Mouse (Mus musculus): ENCODE measurements around the gene Fancc. TPM values are rescaled to one million over a fixed set of nuclear protein-coding genes. Genes with fewer than 3 reads are reported as not detected.
"Not testable (repeated sequence)": the region's sequence is repeated elsewhere in the genome, so short reads cannot be mapped to it uniquely, and the experiment has no call there.

The Fancc gene
- polyA plus RNA-seq, 1 experiment, result 29.2 TPM

- DNase-seq (ENCODE audit: low spot score), result no peak
Observed at GRCm38 (mm10) chr13:63515542-63515941, 18.5 kb upstream of the Fancc start.

GRCm38 (mm10) chr13:63514931-63515360, 17.9 kb upstream of the Fancc start:
- DNase-seq (ENCODE audit: low spot score), result no peak

- DNase-seq (ENCODE audit: low spot score), result no peak
Observed at GRCm38 (mm10) chr13:63513374-63514098, 16.5 kb upstream of the Fancc start.

- DNase-seq (ENCODE audit: low spot score), result no peak
Observed at GRCm38 (mm10) chr13:63512411-63512810, 15.3 kb upstream of the Fancc start.

DNA sequence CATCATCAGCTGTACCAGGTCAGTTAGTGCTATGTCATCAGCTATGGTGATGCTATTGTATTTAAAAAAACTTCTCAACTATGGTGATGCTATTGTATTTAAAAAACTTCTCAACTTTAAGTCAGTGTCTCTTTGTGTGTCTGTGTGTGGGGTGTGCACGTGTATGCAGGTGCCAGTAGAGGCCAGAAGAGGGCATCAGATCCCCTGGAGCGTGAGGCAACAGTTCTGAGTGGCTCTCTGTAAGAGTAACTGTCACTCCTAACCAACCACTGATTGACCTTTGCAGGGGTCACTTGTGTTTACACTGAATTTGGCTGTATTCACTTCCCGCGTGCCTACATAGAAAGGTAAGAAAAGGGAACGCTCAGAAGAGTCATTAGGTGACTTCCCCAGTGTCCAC, 10.7 kb upstream of the Fancc start:
- DNase-seq (ENCODE audit: low spot score), result no peak

DNA sequence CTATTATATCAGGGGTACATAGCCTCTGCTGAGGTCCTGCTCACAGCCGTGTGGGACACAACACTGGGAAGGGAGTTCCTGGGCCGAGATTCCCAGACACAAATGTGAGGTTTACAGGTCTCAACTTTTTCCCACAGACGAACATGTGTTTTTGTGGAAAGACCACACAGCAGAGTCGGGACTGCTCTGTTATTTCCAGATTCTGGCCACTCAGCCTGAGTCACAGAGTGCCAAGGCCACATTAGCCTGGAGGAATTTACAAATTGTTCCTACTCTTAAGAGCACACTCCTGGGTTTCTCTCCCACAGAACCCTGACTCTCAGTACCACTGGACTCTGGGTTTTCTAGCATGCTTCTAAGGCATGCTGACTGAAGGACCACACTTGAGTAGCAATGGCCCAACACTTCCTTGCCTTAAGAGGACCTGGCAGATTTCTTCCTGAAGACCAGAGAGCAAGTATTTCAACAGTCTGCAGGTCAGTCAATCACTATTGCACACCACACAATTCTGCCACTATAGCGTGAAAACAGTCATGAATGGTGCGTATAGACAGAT, 10.0 kb upstream of the Fancc start:
- no peak for DNase-seq (ENCODE audit: low spot score)

DNA sequence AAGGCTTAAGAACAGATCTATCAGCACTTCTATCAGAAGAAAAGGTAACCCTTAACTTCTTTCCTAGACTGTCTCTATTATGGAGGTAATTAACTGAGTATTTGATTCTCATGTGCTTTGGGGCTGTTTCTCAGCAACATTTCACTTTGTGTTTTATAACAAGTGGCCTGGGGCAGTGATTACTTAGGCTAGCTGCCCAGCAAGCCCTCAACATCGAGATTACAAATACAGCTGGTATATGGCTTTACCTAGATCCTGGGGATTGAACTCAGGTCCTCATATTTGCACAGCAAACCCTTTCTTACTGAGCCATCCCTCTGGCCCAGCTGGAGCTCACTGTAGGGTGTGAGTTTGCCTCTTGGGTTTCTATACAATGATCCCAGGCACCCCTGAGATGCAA, 9.3 kb upstream of the Fancc start:
- no peak for DNase-seq (ENCODE audit: low spot score)

- no peak for DNase-seq (ENCODE audit: low spot score)
Observed at GRCm38 (mm10) chr13:63502391-63502790, 5.3 kb upstream of the Fancc start.

DNA sequence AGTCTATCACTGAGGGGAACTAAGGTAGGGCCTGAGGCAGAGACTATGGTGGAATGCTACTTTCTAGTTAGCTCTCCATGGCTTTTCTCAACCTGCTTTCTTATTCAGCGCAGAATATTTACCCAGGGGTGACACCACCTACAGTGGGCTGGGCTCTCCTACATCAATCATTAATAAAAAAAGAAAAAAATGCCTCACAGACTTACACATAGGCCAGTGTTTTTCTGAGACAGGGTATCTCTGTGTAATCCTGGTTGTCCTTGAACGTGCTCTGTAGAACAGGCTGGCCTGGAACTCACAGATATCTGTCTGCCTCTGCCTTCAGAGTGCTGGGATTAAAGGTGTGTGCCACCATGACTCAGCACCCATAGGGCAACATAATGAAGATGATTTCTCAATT, 2.4 kb upstream of the Fancc start:
- DNase-seq (ENCODE audit: low spot score), result no peak

- DNase-seq (ENCODE audit: low spot score), result no peak
Observed at GRCm38 (mm10) chr13:63487707-63488042, 9.4 kb downstream of the Fancc start.

DNA sequence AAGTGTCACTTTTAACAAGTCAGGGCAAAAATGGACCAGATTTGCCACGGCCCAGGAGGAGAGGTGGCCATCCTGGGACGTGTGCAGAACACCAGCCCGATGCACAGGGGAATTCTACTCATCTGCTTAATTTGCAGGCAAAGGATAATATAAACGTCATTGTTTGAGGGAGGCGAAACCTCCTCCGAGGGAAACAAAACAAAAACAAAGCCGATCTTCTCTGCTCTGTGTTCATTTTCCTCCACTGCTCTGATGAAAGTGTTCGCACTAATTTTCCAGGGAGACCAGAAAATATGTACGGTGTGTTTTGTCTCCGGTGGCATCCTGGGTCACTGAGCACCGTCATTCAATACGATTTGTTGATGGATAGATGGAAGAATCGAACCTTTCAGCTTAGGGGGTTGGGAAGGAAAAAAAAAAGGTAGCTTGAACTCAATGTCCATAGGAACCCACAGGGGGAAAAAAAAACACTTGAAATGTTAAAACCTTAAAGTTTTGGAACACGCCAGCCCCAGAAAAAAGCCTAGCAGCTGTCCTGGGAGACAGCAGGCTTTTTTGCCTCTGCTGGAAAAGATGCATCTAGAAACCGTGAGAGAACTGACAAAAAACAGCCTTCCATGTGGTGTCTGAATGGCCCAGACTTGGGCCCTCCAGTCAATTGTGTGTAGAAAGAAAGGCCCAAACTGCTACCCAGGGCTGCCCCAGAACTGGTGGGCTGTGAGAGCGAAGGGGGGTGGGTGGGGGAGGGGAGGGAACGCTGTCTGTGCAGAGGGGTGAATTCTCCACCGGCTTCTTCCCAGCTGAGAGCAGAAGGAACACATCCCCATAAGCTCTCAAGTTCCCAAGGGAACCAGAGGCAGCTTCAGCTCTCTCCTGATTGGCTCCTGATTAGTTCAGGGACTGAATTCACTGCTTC, 10.0 kb downstream of the Fancc start:
- DNase-seq (ENCODE audit: low spot score), result no peak

GRCm38 (mm10) chr13:63475356-63475755, 21.7 kb downstream of the Fancc start:
- no peak for DNase-seq (ENCODE audit: low spot score)

DNA sequence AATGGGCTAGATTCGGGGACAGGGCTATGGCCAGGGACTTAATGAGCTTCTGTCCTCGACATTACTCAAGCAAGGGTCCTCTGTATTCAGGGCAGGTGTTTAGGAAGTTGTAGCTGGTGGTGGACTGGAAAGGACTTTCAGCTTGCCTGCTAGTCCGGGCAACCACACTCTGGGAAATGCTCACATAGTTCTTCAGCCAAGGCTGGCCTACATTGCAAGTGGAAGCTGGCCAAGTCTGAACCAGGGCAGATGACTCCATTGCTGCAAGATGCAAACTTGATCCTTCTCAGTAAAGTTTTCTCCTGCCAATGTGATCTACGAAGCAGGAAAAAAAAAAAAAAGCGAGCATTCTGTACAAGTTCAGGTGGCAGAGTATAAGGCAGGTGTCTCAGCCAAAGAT, 44.2 kb downstream of the Fancc start:
- no peak for DNase-seq (ENCODE audit: low spot score)

- DNase-seq (ENCODE audit: low spot score), result no peak
Observed at GRCm38 (mm10) chr13:63451140-63451539, 45.9 kb downstream of the Fancc start.

- DNase-seq (ENCODE audit: low spot score), result no peak
Observed at GRCm38 (mm10) chr13:63445419-63445818, 51.7 kb downstream of the Fancc start.

GRCm38 (mm10) chr13:63432759-63433158, 64.3 kb downstream of the Fancc start:
- no peak for DNase-seq (ENCODE audit: low spot score)

GRCm38 (mm10) chr13:63431857-63432191, 65.3 kb downstream of the Fancc start:
- no peak for DNase-seq (ENCODE audit: low spot score)

DNA sequence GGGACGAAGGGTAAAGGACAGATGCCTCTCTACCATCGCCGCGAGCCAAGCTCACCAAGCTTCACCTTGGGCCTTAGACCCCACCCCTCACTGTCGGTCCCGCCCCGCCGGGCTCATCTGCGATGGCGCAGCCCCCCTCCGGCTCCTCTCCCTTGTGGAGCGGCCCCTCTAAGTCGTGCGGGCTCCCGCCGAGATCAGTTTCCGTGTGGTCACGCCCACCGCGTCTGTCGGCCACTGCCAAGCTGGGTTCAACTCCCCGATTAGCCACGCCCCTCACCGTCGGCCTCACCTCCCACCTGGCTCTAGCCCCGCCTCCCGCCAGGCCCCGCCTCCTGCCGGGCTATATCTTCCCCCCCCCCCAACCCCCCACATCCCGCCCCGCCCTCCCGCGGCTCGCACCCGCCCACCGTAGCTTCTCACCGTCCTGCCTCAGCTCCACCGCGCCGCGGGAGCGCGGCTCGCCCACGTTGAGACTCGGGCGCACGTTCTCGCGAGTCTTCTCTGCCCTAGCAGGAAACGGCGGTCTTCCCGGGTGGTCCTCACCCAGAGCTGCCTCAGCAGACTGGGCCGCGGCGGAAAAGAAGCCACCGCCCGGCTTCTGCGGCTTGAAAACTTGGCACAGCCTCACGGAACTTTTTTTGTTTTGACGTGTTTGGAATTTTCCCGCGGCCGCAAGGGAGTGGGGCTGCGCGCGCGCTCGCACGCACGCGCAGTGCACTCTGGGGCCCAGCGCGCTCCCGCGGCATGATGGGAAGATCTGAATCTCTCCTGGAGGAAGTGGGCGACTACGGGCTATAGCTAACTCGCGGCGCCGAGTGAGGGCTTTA, 65.8 kb downstream of the Fancc start:
- DNase-seq (ENCODE audit: low spot score), result peak; percentile 82

DNA sequence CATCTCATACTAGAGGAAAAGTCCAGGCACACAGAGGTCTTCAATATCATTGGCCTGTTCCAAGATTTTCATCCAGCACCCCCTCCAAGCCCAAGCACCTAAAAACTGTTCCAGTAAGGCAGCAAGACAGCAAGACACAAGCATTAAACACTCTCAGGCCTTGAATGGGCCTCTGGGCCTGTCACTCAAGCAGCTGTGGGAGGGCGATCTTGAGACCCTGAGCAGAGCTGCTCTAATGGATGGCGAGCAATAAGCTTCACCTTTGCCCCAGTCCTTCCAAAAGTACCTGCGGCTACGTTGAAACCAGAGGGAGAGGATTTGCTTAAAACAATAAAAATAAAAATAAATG, 66.4 kb downstream of the Fancc start:
- DNase-seq (ENCODE audit: low spot score), result no peak

GRCm38 (mm10) chr13:63430206-63430605, 66.9 kb downstream of the Fancc start:
- DNase-seq (ENCODE audit: low spot score), result no peak

DNA sequence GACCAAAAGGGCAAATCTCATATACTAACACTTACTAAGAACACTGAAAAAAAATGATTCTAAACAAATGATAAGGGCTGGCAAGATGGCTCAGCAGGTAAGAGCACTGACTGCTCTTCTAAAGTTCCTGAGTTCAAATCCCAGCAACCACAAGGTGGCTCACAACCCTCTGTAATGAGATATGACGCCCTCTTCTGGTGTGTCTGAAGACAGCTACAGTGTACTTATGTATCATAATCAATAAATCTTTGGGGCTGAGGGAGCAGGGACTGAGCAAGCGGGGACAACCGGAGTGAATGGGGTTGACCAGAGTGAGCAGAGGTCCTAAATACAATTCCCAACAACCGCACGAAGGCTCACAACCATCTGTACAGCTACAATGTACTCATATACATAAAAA, 68.9 kb downstream of the Fancc start:
- DNase-seq (ENCODE audit: low spot score), result not testable (repeated sequence)

DNA sequence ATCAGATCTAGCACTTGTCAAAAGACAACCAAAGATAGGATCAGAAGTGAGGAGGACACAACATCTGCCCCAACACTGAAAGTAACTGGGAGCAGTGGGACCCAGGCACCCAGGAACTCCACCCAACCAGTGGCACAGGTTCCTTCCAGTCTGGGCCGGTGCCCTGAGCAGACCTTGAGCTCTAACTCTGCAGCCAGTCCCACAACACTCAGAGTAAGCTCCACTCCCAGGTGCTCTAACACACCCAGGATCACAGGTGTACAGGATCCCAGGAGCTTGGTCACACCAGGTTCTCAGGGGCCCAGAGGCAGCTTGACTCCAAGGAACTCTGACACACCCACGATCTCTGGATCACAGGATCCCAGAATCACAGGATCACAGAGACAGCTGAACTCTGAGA, 74.0 kb downstream of the Fancc start:
- DNase-seq (ENCODE audit: low spot score), result no peak

Measured in urinary bladder, adult 2 months (tissue).